Mouse (Mus musculus): Measurements from ENCODE around the gene Dnlz.
"Not testable (repeated sequence)": the region's sequence is repeated elsewhere in the genome, so short reads cannot be mapped to it uniquely, and the experiment has no call there.

Dnlz gene

DNA sequence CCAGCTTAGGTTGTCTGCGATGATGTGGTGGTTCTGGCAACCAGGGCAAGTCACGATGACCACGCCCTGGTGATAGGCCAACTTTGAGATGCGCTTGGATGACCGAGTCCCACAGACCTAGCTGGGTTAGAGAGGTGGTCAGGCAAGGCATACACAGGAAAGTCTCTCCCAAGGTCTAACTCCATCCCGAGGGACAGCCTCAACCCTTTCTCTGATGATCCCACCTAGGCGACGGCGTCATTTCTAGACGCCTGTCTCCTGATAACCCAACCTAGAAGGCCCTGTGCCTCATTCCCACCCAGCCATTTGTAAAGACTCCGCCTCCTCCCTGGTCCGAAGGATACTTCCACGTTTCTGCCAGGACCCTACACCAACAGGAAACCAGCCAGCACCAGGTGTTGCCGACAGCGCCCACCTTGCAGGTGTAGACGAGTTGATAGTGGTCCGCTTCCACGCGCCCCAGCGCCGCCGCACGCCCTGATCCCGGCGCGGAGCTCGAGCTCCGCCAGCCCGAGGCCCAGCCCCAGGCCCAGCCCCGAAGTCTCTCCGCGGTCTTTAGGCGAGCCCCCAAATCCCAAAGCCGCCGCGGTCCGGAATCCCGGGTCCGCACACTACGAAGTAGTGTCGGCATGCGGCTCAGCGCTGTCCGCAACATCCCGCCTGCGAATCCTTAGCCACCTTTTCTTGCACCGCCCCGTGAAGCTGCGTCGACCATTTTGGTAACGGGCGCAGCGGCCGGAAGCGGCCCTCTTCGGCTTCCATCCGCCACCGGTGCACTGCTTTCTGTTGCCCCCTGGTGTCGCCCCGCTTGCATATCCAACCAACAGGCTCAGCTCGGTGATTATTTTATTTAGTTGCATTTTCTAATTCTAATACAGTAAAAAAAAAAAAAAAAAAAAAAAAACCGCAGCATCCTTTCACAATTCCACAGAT is at the start of gene Dnlz:
Dnlz (minus strand) TSS at position 753 of the 933 bp plus-strand sequence.
- DNase-seq (ENCODE audit: low spot score), result peak; percentile 90

DNA sequence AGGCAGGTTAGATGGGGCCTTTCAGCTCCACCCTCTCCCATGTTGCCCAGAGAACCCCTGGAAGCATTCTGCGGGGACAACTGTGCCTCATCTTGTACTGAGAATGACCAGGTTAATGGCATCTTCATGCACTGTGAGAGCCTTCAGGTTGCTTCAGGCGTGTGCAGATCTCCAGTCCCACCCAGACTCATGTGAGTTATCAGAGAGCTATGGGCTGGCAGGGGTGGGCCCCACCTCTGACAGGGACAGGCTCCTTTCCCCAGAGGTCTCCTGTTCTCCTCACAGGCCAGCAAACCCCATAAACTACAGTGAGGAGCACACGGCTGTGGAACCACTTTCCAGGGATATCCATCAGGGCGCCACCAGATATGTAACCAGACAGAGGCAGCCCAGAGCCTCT is 49.1 kb upstream of the Dnlz start:
- no peak for DNase-seq (ENCODE audit: low spot score)

- DNase-seq (ENCODE audit: low spot score), result no peak
Measured at GRCm38 (mm10) chr2:26400296-26400695, 48.4 kb upstream of the Dnlz start.

DNA sequence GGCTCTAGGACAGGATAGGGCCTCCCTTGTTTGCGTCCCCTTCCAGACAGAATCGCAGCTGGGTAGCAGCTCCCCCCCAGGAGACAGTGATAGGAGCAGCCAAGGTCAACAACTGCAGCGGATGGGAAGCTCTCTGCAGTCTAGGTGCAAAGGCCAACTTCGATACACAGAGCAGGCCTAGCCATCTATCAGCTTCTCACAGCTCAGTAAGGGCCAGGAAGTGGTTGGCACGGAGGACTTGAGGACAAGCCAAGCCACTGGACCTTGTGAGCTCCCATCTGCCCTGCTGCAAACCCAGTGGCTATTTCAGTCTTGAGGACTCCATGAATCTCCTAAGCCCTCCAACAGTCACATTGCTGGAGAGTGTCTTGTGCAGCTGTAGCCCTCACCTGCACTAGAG is 47.7 kb upstream of the Dnlz start:
- DNase-seq (ENCODE audit: low spot score), result no peak

DNA sequence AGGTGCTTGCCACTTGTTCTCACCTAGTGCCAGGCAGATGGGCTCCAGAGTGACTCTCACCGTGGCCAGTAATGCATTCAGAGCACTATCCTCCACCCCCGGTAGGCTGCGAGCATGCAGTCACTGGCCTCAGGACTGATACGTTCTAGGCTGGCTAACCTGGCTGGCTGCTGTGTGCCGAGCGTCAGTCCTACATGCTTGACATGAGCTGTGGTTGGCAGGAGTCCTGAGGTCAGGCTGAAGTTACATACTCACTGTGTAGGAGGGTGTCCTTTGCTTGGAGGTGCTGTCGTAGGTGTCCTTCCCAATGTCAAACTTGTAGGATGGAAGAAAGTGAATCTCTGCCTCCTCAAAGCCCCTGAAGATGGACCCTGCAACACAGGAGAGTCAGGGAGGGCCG is 47.1 kb upstream of the Dnlz start:
- no peak for DNase-seq (ENCODE audit: low spot score)

DNA sequence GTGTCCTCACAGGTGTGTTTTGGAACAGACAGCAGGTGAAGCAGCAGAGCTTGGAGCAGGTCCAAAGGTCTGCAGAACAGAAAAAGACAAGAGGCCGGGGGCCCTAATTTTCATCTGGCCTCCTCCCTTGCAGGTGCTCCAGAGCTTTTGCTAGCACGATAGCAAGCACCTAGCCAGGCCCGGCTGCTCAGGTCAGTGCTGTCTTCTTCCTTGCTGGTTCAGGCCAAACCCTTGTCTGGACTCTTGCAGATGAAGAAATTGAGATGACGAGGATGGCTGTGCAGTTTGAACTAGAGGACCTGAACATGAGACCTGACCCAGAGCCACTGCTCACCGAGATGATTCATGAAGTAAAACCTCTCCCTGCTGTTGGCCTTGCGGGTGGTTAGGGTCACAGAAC is 39.7 kb upstream of the Dnlz start:
- DNase-seq (ENCODE audit: low spot score), result no peak

- DNase-seq (ENCODE audit: low spot score), result no peak
Measured at GRCm38 (mm10) chr2:26390954-26391353, 39.0 kb upstream of the Dnlz start.

GRCm38 (mm10) chr2:26389154-26389690 is 37.3 kb upstream of the Dnlz start, which contains the start of the genes Entr1 and Pmpca:
TSS of gene Entr1 (minus strand) at chr2:26389316.
TSS of gene Pmpca (plus strand) at chr2:26389339.
- peak; percentile 83 for DNase-seq (ENCODE audit: low spot score)

- DNase-seq (ENCODE audit: low spot score), result no peak
Measured at GRCm38 (mm10) chr2:26388682-26389153, 36.8 kb upstream of the Dnlz start.

DNA sequence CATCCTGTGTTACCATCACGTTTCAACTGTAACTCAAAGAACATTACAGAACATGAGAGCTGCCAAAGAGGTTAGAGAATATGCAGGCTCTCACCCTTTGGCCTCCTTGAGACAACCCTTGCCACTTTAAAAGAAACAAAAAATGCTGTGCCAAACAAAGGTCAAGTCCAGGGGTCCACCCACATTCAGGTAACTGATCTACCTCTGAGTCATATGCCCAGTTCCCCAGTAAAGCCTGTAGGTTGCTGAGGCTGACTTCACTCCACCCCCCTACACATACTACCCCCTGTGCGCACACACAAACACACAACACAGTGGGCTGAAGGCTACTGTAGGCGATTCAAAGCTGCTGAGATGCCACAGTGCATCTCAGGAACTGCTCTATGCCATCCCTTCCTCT is 35.8 kb upstream of the Dnlz start:
- no peak for DNase-seq (ENCODE audit: low spot score)

- not testable (repeated sequence) for DNase-seq (ENCODE audit: low spot score)
Measured at GRCm38 (mm10) chr2:26380871-26381270, 29.0 kb upstream of the Dnlz start.

DNA sequence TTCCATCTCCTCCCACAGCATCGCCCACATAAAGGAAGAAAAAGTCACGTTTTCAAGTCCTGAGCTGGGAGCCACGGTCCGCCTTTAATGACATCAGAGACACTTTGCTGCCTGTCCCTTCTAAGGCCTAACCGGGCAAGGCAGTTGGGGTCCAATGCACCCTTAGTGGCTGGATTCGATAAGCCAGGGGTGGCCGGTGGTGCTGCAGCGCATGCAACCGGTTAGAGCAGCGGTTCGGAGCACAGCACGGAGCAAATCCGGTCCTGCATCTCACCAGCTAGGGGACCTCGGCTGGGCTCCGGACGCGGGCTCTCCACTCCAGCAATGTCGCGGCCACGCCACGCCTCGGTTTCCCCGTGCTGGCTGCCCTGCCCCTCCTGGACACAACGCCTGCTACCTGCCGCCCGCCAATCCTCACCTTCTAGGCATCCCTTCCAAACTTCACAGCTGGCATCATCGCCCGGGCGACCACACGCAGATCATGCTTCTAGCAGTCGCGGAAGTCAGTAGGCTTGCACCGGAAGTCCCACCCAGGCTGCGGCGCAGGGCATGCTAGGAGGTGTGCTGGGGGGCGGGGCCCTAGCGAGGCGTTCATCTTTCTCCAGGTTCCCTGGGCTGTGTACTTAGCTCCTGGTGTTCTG is 28.3 kb upstream of the Dnlz start, which contains the start of gene Snapc4:
Snapc4 (minus strand) TSS at position 523 of the 641 bp plus-strand sequence.
- DNase-seq (ENCODE audit: low spot score), result peak; percentile 85

GRCm38 (mm10) chr2:26372396-26372795 is 20.5 kb upstream of the Dnlz start:
- DNase-seq (ENCODE audit: low spot score), result no peak

- no peak for DNase-seq (ENCODE audit: low spot score)
Measured at GRCm38 (mm10) chr2:26368572-26368971, 16.7 kb upstream of the Dnlz start.

- DNase-seq (ENCODE audit: low spot score), result no peak
Measured at GRCm38 (mm10) chr2:26367911-26368310, 16.0 kb upstream of the Dnlz start.

DNA sequence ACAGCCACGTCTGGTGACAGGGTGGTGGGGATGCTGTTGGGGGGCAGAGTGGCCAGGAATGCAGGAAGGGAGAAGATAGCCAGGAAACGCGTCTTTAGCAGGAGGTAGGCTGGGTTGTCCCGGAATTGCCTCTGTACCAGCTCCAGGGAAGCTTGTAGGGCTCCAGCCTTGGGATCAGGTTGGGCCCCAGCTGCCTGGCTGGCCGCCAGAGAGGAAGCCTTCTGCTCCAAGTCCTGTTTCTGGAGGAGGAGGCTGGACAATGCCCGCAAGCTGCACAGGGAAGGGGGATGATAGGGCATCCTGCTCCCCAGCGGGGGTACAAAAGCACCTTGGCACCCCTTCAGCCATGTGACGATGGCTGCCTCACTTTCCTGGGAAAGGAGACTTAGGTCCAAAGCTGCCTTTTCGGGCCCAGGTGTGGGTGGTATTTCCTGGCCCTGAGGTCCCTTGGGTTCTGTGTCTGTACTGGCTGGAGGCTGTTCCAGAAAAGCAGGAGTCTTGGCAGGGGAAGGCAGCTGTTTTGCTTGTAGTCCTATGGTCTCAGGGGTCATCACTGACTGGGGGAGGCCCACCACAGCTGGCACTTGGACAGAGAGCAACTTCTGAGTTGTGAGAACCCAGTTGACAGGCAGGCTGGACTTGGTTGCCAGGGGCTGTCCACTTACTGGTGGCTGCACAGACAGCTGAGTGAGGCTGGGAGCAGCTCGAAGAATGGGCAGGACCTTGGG is 13.0 kb upstream of the Dnlz start:
- DNase-seq (ENCODE audit: low spot score), result no peak

- DNase-seq (ENCODE audit: low spot score), result no peak
Measured at GRCm38 (mm10) chr2:26363481-26363880, 11.6 kb upstream of the Dnlz start.

- no peak for DNase-seq (ENCODE audit: low spot score)
Measured at GRCm38 (mm10) chr2:26362991-26363390, 11.1 kb upstream of the Dnlz start.

DNA sequence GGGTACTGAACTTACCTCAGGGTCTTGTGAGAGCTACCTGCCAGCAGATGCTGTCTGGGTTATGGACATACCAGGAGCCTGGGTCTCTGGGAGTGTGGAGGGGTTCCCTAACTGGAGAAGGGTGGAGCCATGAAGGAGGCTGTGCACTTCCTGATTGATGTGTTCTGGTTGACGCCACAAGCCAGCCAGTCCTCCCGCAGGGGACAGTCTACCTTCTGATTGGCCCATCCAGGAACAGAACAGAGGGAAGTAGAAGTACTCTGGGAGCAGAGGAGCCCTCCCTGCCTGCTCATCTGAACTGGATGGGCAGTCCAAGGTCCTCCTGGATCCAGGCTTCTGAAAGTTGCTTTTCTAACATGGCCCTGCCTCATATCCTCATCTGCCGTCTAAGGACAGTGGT is 8.9 kb upstream of the Dnlz start, which contains the start of gene Card9:
Card9 (minus strand) TSS at position 147 of the 400 bp plus-strand sequence.
- DNase-seq (ENCODE audit: low spot score), result no peak

GRCm38 (mm10) chr2:26359983-26360382 is 8.1 kb upstream of the Dnlz start:
- no peak for DNase-seq (ENCODE audit: low spot score)

DNA sequence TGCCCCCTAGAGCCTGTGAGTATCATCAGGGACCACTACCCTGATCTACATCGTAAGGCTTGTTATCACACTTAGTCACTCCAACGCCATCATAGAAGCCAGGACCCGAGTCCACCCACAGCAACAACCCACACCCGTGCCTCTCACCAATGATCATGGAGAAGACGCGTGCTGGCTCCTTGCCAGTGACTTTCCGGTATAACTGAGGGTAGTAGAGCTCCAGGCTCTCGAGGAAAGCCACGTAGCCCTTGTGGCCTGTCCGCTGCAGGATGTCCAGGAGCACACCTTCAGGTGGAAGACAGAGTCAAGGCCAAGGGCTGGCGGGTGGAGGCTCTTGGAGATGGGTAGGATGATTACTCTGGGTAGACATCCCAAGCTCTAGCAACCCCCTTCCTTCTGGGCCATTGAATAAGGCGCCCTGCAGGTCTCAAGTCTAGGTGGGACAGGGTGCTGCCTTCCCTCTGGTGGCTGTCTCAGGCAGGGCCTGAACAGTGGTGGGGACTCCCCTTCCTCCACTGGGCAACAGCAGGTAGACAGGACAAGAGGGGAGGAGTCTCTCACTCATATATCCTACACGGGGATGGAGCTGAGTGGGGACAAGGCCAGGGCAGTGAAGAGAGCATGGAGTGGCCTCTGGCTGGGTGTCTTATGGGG is 6.9 kb upstream of the Dnlz start:
- no peak for DNase-seq (ENCODE audit: low spot score)
